Mouse (Mus musculus) fat pad, adult 2 months (tissue): Measurements from ENCODE around the gene Gm20388.
A peak's percentile ranks its signal among the peaks of the same experiment; 100 is the strongest.

ENCODE experiments used
- DNase-seq: peaks from one replicate; pipeline ENCODE4 v3.0.0-alpha.2; 2011; ENCODE audit warnings: low read depth, low spot score; ENCODE audit errors: extremely low read depth

Gm20388 gene

GRCm38 (mm10) chr8:120403606-120404269 is 493.1 kb downstream of the Gm20388 start:
- no peak for DNase-seq

DNA sequence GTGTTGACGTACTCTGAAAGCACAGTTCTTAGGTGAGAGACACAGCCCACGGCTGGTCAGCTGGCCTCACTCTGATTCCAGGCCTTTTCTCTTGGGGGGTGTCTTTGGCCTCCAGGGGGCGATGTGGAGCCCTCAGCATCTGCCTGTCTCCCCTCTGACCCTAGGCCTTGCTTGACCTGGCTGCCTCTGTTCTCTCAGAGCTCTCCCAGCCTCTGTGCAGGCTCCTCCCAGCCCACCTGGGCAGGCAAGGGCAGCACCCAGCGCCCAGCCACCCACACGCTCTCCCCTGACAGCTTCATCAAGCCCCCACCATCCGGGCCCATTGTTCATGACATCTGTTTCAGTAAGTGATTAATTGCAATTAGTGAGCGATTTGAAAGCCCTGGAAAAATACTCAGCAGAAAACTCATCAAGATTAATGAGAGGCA is 494.0 kb downstream of the Gm20388 start:
- no peak for DNase-seq

- DNase-seq: no peak
Measured at GRCm38 (mm10) chr8:120406008-120406632, 495.5 kb downstream of the Gm20388 start.

DNA sequence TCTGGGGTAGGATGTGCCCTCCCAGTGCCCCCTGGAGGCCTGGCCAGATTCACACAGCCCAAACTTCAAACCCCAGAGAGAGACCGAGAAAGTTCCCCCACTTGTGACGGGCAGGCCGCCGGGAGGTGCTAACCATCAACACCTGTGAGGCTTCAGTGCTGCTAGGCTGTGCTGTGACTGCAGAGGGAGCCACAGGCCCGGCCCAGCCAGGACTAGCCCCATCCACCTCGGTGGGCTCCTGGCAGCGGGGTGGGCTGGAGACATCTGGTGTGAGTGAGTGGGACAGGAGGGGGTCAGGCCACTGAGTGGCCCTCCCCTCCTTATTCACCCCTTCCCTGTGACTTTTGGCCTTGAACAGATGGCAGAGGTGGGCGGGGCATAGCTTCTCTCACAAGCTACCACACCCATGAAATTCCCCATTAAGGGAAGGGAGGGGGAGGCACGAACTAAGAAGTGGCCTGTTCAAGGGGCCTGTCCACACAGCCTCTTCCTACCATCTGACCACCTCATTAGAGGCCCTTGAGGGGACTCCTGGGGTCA is 497.1 kb downstream of the Gm20388 start:
- DNase-seq: no peak

GRCm38 (mm10) chr8:120408241-120409215 is 497.9 kb downstream of the Gm20388 start:
- DNase-seq: no peak

DNA sequence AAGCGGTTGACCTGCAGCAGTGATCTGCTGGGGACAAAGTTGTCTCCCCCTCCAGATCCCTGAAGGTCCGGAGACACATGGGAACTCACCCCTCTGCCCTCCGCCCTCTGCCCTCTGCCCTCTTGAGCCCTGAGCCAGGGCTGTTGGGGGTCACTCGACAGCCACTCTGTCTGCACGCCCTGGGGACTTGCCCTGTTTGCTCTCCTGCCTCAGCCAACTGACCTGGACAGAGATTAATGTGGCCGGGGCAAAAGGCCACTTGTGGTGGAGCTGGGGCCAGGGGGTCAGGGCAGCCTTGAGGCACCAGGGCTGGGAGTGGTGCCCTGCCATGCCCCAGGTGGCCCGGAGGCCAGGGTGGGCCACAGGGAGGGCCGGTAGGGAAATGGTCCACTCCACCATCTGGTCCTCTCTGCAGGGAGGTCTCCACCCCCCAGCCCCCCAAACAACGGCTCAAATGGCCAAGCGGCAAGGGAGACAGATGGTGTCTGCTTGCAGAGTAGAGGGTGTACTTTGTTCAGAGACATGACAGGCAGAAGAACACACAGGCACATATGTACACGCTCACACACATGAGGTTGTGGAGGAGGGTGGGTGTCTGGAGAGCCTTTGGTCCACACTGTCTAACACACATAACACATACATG is 498.9 kb downstream of the Gm20388 start:
- no peak for DNase-seq

GRCm38 (mm10) chr8:120411059-120411458 is 500.4 kb downstream of the Gm20388 start:
- DNase-seq: no peak

- no peak for DNase-seq
Measured at GRCm38 (mm10) chr8:120411862-120412261, 501.2 kb downstream of the Gm20388 start.

- DNase-seq: no peak
Measured at GRCm38 (mm10) chr8:120412357-120412756, 501.7 kb downstream of the Gm20388 start.

DNA sequence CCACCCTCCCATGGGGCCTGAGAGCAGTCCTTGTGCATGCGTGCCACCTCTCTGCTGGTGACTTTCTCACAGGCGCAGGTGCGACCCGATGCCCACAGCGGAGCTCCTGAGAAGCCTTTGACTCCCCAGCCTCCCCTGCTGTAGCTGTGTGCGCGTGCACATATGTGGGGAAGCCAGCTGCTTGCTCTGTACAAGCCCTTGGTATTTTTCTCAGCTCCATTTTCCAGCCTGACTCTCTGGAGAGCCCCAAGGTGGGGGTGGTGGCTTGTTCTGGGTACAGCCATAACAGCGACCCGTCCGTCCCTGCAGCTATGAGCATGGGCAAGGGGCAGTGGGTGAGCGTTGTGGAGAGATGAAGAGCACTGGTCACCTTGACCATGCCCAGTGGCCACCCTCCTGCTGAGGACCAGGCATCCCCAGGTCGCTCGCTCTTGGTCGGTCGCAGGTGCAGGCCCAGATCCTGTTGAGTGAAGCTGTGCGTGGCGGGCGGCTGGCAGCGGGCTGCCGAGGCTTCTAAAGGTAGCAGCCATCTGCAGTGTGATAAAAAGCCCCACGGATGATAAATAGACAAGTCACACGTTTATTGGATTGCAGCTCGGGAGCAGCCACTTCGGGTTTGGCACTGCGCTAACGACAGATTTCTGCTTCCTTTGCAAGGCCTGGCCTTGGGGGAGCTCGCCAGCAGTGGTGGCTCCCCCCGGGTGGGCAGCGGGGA is 502.4 kb downstream of the Gm20388 start:
- DNase-seq: no peak

DNA sequence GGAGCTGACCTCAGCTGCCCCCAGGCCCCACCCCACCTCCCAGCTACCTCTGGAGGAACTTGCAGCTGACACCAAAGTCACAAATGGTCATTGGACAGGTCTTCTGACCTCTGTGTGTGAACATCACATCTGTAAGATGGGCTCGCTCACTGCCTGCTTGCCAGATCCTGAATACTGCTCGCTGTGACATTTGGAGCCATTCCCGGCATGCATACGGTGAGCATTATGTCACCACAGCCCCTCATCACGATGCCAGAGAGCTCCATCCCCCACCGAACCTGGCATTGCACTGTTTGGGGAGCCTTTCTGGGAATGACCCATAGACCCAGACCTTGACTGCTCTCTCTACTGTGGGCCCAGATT is 503.0 kb downstream of the Gm20388 start:
- no peak for DNase-seq

- DNase-seq: no peak
Measured at GRCm38 (mm10) chr8:120414216-120414615, 503.6 kb downstream of the Gm20388 start.

GRCm38 (mm10) chr8:120415474-120415873 is 504.8 kb downstream of the Gm20388 start:
- no peak for DNase-seq

DNA sequence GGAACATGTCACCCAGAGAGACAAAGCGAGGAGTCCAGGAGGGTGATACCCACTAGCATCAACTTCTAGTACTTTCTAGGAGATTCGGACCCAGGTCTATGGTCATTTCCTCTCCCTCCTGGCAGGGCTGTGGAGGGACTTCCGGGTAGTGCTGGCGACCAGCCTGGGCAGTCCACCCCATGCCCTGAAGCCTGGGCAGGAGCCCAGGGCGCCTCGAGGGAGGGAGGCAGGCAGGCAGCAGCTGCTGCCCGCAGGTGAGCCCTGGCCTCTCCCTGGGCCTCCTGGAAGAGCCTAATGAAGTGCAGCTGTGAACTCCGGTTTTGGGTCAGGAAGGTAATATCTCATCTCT is 505.5 kb downstream of the Gm20388 start:
- no peak for DNase-seq

- peak; percentile 88 for DNase-seq
Measured at GRCm38 (mm10) chr8:120416522-120417394, 506.1 kb downstream of the Gm20388 start.

- no peak for DNase-seq
Measured at GRCm38 (mm10) chr8:120418188-120418587, 507.5 kb downstream of the Gm20388 start.

GRCm38 (mm10) chr8:120419675-120420074 is 509.0 kb downstream of the Gm20388 start:
- DNase-seq: no peak

GRCm38 (mm10) chr8:120420226-120420625 is 509.6 kb downstream of the Gm20388 start:
- no peak for DNase-seq

DNA sequence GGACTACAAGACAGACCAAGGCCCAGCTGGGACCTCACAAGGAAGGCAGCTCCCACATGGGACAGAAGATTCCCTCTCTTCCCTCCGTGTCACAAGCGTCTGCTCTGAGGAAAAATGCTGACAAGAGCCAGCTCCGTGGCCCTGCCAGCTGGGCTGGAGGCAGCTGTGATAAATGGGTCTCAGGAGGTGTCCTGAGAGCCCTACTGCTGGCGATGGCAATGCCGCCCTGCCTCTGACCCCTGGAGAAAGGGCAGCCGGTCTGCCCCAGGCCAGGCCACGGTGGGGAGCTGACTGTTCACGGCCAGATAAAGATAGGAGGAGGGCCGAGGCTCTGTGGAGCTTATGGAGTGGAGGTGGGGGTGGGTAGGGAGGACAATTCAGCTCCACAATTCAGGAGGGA is 511.0 kb downstream of the Gm20388 start:
- DNase-seq: no peak
